Mouse (Mus musculus) embryonic facial prominence, embryonic 10.5 days (tissue): Measurements from ENCODE around the gene Cyp2s1. TPM values are rescaled to one million over a fixed set of nuclear protein-coding genes. Genes with fewer than 3 reads are reported as not detected.

Source experiments
- DNase-seq: peaks from one replicate; pipeline ENCODE4 v3.0.0-alpha.2; 2017; ENCODE audit warnings: low spot score
- H3K27ac ChIP-seq: fragments of 300-500 bp; sonication (generic); replicated peaks from 2 replicates; pipeline ENCODE4 v1.5.1; 2016; ENCODE audit warnings: mild to moderate bottlenecking
- H3K27me3 ChIP-seq: fragments of 300-500 bp; sonication (generic); replicated peaks from 2 replicates; pipeline ENCODE4 v1.6.1; 2016; ENCODE audit warnings: low read depth, mild to moderate bottlenecking; ENCODE audit not compliant: poor library complexity, severe bottlenecking
- H3K36me3 ChIP-seq: fragments of 300-500 bp; sonication (generic); replicated peaks from 2 replicates; pipeline ENCODE4 v1.6.1; 2016; ENCODE audit warnings: mild to moderate bottlenecking, moderate library complexity
- H3K4me1 ChIP-seq: fragments of 300-500 bp; sonication (generic); 2 replicates; pipeline ENCODE4 v1.6.1; 2016
- H3K4me3 ChIP-seq: fragments of 300-500 bp; sonication (generic); 2 replicates; pipeline ENCODE4 v1.5.1; 2016; ENCODE audit warnings: mild to moderate bottlenecking, moderate library complexity
- H3K9me3 ChIP-seq: fragments of 300-500 bp; sonication (generic); 2 replicates; pipeline ENCODE4 v1.6.1; 2016; ENCODE audit warnings: mild to moderate bottlenecking
- WGBS: fragments of 180-500 bp; shearing (Covaris S2); methylation state at CpG from one replicate; pipeline ENCODE4 v1.1.7; 2016; 5-methylcytosine and 5-hydroxymethylcytosine counted together
- polyA plus RNA-seq: library from polyadenylated mRNA; unstranded; fragments of >200 nt; fragmentation: Nextera tagmentation; extraction: Ambion mirVana; gene quantifications from 2 replicates; pipeline ENCODE4 v1.2.1, GENCODE M21; 2016

The Cyp2s1 gene
- polyA plus RNA-seq, 1 experiment from 2014 or later, result 2.5 TPM

DNA sequence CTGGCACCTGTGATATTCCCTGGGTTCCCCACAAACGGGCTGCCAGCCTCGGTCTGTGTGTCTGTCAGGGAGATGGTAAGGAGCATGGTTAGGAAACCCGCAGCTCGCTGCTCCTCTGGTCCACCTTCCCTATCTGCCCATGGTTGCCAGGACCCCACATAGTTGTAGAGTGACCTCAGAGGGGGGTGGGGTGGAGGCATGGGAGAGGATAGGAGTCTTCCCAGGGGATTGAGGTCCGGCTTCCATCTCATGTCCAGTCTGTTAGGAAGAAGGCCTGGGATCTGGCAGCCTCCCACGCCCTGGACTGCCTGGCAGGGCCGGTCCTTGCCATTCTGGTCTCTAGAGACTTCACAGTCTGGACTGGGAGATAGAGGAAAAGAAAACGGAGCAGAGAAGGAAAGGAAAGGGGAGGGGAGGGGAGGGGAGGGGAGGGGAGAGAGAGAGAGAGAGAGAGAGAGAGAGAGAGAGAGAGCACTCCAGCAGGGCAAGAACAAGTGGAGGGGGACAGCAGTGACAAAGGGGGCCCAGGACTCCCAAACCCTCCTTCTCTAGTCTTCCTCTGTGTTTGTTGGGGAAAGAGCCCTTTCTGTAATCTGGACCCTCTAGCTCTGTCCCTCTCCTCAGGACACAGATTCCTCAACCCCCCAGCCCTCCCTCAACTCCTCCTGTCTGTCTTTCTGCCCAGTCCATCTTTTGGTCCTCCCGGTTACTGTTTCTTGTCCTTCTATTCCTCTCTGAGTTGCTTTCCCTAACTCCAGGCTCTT lies 29.1 kb downstream of the Cyp2s1 start:
- peaks cover 51% of the 10 kb centered on the region for H3K4me1 ChIP-seq
- H3K4me3 ChIP-seq, result peak overlapping the region; percentile 66
- no peaks in the 10 kb centered on the region for H3K9me3 ChIP-seq
- DNase-seq, result peak; percentile 15
- H3K27me3 ChIP-seq, result peaks cover 40% of the 10 kb centered on the region; the same call in 1 of the 2 replicates
- WGBS, result 24% methylated on average over 9 of the region's 9 CpGs
- peak overlapping the region; percentile 83 for H3K27ac ChIP-seq
- peaks cover 8% of the 10 kb centered on the region; the same call in 1 of the 2 replicates for H3K36me3 ChIP-seq

DNA sequence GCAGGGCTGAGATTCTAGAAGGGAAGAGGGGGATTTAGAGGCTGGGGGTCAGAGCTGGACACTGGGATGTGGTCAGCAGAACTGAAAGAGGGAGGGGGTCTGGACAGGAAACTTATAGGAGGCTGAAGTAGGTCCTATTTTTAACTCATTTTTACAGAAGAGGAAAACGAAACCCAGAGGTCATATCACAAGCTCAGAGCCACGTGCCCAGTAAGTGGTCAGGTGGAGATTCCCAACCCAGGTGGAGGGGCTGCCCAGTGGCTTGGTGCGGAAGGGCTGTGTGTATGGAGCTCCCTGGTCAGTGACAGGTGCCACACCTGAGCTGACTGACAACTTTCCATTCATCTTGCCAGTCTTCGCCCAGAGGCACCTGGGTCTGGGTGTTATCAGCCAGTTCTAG lies 29.7 kb downstream of the Cyp2s1 start:
- no peaks in the 10 kb centered on the region for H3K9me3 ChIP-seq
- peak overlapping the region; percentile 83; the same call in 1 of the 2 replicates for H3K27ac ChIP-seq

DNA sequence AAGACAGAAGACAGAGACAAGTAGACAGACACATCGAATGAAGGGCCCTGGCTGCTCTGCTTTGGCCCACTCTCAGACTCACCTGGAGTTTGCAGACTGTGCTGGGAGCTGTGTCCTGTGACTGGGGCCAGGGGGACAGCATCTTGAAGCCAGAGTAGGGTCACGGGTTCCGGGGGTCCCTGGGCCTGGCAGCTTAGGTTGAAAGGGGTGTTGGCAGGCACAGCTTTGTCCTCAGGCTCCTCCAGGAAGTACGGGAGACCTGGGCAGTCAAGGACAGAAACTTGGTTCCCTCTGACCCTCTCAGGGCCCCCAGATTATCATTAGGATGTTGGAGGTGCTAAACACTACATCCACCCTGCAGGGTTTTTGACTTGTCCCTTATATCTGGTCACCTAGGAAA lies 31.0 kb downstream of the Cyp2s1 start:
- no peaks in the 10 kb centered on the region for H3K9me3 ChIP-seq
- peak overlapping the region; percentile 19; the same call in 1 of the 2 replicates for H3K27ac ChIP-seq
- H3K4me3 ChIP-seq, result no peak overlapping the region
- no peak for DNase-seq
- WGBS, result 75% methylated on average over 4 of the region's 4 CpGs
- H3K4me1 ChIP-seq, result peaks cover 70% of the 10 kb centered on the region
- peaks cover 40% of the 10 kb centered on the region for H3K27me3 ChIP-seq
- peaks cover 8% of the 10 kb centered on the region; the same call in 1 of the 2 replicates for H3K36me3 ChIP-seq

More for the DNA sequence above, 29.7 kb downstream of the Cyp2s1 start:
- Histone ChIP-seq H3K36me3 (peaks cover 8% of the 10 kb centered on the region; the same call in 1 of the 2 replicates), H3K27me3 (peaks cover 40% of the 10 kb centered on the region; the same call in 1 of the 2 replicates), H3K4me3 (peak overlapping the region; percentile 66), H3K4me1 (peaks cover 58% of the 10 kb centered on the region)
- DNase-seq, result no peak
- 75% methylated on average over 4 of the region's 4 CpGs for WGBS

DNA sequence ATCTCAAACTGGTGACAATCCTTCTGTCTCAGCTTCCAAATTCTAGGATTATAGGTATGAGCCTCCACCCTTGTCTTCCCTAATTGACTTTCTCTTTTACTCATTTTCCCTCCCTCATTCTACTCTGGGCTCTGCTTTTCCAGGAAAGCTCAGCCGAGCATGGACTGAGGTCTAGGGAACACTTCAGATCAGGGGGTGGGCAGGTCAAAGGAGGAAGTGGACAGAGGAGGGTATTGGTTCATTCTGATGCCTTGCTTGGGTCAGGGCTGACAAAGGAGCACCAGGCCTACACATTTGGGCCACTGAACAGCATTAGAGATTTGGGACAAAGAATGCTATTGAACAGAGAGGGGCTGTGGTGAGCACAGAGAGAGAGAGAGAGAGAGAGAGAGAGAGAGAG lies 31.9 kb downstream of the Cyp2s1 start:
- Histone ChIP-seq H3K9me3 (no peaks in the 10 kb centered on the region), H3K27ac (no peak overlapping the region), H3K4me1 (peaks cover 67% of the 10 kb centered on the region), H3K4me3 (no peak overlapping the region), H3K36me3 (peaks cover 12% of the 10 kb centered on the region; the same call in 1 of the 2 replicates), H3K27me3 (peaks cover 33% of the 10 kb centered on the region)
- DNase-seq, result no peak
- 33% methylated on average over 1 of the region's 1 CpGs for WGBS

- Histone ChIP-seq H3K9me3 (no peaks in the 10 kb centered on the region), H3K27me3 (peaks cover 24% of the 10 kb centered on the region), H3K4me1 (peaks cover 57% of the 10 kb centered on the region), H3K4me3 (no peak overlapping the region), H3K27ac (no peak overlapping the region), H3K36me3 (peaks cover 12% of the 10 kb centered on the region; the same call in 1 of the 2 replicates)
- DNase-seq, result no peak
- 66% methylated on average over 8 of the region's 8 CpGs for WGBS
Measured at GRCm38 (mm10) chr7:25783746-25784145, 33.0 kb downstream of the Cyp2s1 start.

- H3K27ac ChIP-seq, result no peak overlapping the region
- H3K4me3 ChIP-seq, result no peak overlapping the region
- WGBS, result 88% methylated on average over 6 of the region's 6 CpGs
- H3K27me3 ChIP-seq, result peaks cover 16% of the 10 kb centered on the region
- H3K4me1 ChIP-seq, result peaks cover 47% of the 10 kb centered on the region
- peaks cover 22% of the 10 kb centered on the region for H3K36me3 ChIP-seq
- no peaks in the 10 kb centered on the region for H3K9me3 ChIP-seq
- no peak for DNase-seq
Measured at GRCm38 (mm10) chr7:25782744-25783143, 34.0 kb downstream of the Cyp2s1 start.

- Histone ChIP-seq H3K27ac (peak overlapping the region; percentile 85), H3K9me3 (no peaks in the 10 kb centered on the region), H3K36me3 (peaks cover 29% of the 10 kb centered on the region), H3K27me3 (peaks cover 9% of the 10 kb centered on the region), H3K4me1 (peaks cover 41% of the 10 kb centered on the region), H3K4me3 (peak overlapping the region; percentile 58)
- DNase-seq, result no peak
- WGBS, result 42% methylated on average over 11 of the region's 11 CpGs
Measured at GRCm38 (mm10) chr7:25781937-25782610, 34.6 kb downstream of the Cyp2s1 start.

DNA sequence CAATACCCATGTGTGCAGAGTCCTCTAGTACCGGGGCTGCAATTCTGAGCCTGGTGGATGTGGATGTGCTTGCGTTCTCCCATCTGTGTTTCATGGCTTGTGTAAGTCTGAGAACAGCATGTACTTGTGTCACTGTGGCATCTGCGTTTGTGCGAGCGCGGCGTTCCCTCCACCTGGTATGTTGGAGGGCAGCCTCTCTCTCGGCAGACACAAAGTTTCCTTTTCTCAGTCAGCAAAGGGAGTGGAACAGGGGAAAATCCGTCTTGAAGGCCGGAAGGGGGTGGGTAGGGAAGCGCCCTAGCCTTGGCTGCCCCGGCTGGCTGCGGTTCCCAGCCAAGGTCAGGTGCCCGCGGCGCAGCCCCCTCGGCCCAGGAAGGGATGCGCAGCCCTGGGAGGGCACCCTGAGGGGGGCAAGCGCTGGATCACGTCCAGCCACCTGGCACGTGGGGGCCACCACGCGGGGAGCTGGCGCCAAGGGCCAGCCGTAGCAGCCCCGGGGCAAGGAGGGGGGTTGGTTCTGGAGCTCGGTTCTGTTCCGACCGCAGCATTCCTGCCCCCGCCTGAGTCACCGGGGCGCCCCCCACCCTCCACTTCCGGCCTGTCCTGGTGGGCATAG lies 35.3 kb downstream of the Cyp2s1 start:
- Histone ChIP-seq H3K27ac (peak overlapping the region; percentile 85), H3K27me3 (peaks cover 3% of the 10 kb centered on the region; the same call in 1 of the 2 replicates), H3K9me3 (no peaks in the 10 kb centered on the region), H3K4me1 (peaks cover 35% of the 10 kb centered on the region), H3K4me3 (peak overlapping the region; percentile 58), H3K36me3 (peaks cover 35% of the 10 kb centered on the region)
- WGBS, result 10% methylated on average over 33 of the region's 33 CpGs
- peak; percentile 42 for DNase-seq

GRCm38 (mm10) chr7:25780753-25781152 lies 36.0 kb downstream of the Cyp2s1 start:
- Histone ChIP-seq H3K4me1 (peaks cover 28% of the 10 kb centered on the region), H3K36me3 (peaks cover 42% of the 10 kb centered on the region), H3K27ac (0 out of 2 replicates have a peak overlapping the region, but pooled peaks have one; percentile 85), H3K9me3 (no peaks in the 10 kb centered on the region), H3K27me3 (peaks cover 3% of the 10 kb centered on the region; the same call in 1 of the 2 replicates), H3K4me3 (no peak overlapping the region)
- DNase-seq, result no peak
- 65% methylated on average over 4 of the region's 4 CpGs for WGBS

DNA sequence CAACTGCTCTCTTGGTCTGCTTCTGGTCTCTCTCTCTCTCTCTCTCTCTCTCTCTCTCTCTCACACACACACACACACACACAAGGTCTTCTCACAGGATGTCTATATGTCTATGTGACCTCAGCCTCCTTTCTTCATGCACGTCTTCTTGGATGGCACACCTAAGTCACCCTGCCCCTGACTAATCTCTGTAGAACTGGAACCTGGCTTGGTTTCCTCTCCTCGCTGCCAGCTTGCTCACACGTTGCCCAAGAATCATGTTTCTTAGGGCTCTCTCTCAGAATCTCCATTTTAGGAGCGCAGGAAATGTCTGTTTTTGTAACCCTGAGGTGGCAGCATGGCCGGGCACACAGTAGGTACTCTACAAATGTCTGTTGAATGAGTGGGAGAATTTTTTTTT lies 36.7 kb downstream of the Cyp2s1 start:
- H3K27me3 ChIP-seq, result peaks cover 3% of the 10 kb centered on the region; the same call in 1 of the 2 replicates
- H3K9me3 ChIP-seq, result no peaks in the 10 kb centered on the region
- DNase-seq, result no peak
- H3K4me1 ChIP-seq, result peaks cover 22% of the 10 kb centered on the region
- WGBS, result 87% methylated on average over 5 of the region's 5 CpGs
- peaks cover 37% of the 10 kb centered on the region for H3K36me3 ChIP-seq
- no peak overlapping the region for H3K4me3 ChIP-seq
- no peak overlapping the region for H3K27ac ChIP-seq

- no peak overlapping the region for H3K4me3 ChIP-seq
- 85% methylated on average over 5 of the region's 5 CpGs for WGBS
- no peaks in the 10 kb centered on the region for H3K9me3 ChIP-seq
- H3K4me1 ChIP-seq, result peaks cover 11% of the 10 kb centered on the region
- no peak for DNase-seq
- peaks cover 89% of the 10 kb centered on the region for H3K36me3 ChIP-seq
- H3K27ac ChIP-seq, result no peak overlapping the region
- H3K27me3 ChIP-seq, result no peaks in the 10 kb centered on the region
Measured at GRCm38 (mm10) chr7:25768229-25768628, 48.5 kb downstream of the Cyp2s1 start.

DNA sequence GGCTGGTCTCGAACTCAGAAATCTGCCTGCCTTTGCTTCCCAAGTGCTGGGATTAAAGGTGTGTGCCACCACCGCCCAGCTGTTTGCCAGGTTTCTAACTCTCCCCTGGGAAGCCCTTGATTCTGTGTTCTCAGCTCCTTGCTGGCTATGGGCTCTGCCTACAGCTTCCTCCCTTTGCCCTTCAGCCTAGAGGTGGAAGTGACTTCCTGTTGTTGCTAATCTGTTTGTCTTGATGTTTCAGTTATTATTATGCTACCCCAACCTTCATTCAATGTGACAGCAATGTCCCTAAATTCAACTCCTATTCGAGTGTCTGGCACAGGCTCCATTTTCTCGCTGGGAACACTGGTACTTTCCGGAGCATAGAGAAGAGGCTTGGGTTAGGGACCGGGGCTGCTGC lies 50.6 kb downstream of the Cyp2s1 start:
- Histone ChIP-seq H3K4me1 (peaks cover 11% of the 10 kb centered on the region), H3K36me3 (peaks cover 87% of the 10 kb centered on the region), H3K27ac (no peak overlapping the region), H3K9me3 (no peaks in the 10 kb centered on the region), H3K4me3 (no peak overlapping the region), H3K27me3 (no peaks in the 10 kb centered on the region)
- no peak for DNase-seq
- WGBS, result 85% methylated on average over 6 of the region's 6 CpGs
